Mouse (Mus musculus) spleen, postnatal 4 days (tissue): ENCODE data around the gene Setd7.
A peak's percentile ranks its signal among the peaks of the same experiment; 100 is the strongest.

ENCODE experiments used
- DNase-seq, 2 experiments: peaks; one replicate each; pipeline ENCODE4 v3.0.0; 2022; ENCODE audit warnings: low spot score in 2 of 2

The Setd7 gene

GRCm38 (mm10) chr3:51559594-51560450 is 857 bp downstream of the Setd7 start:
- DNase-seq, result peak; percentile 76 to 85

GRCm38 (mm10) chr3:51555583-51555982 is 5.1 kb downstream of the Setd7 start:
- no peak for DNase-seq

- DNase-seq, result no peak
Measured at GRCm38 (mm10) chr3:51554836-51555235, 5.8 kb downstream of the Setd7 start.

GRCm38 (mm10) chr3:51554067-51554466 is 6.6 kb downstream of the Setd7 start:
- no peak for DNase-seq

GRCm38 (mm10) chr3:51553497-51553875 is 7.2 kb downstream of the Setd7 start:
- DNase-seq, result no peak

GRCm38 (mm10) chr3:51552841-51553496 is 7.7 kb downstream of the Setd7 start:
- DNase-seq, result peak; percentile 31 to 68

- DNase-seq, result no peak
Measured at GRCm38 (mm10) chr3:51552197-51552596, 8.5 kb downstream of the Setd7 start.

GRCm38 (mm10) chr3:51548987-51549579 is 11.6 kb downstream of the Setd7 start:
- DNase-seq, result no peak

- no peak for DNase-seq
Measured at GRCm38 (mm10) chr3:51547577-51547976, 13.1 kb downstream of the Setd7 start.

GRCm38 (mm10) chr3:51544442-51545128 is 16.1 kb downstream of the Setd7 start:
- no peak for DNase-seq

- DNase-seq, result no peak
Measured at GRCm38 (mm10) chr3:51540659-51541058, 20.0 kb downstream of the Setd7 start.

- peak; percentile 77 to 94 for DNase-seq
Measured at GRCm38 (mm10) chr3:51539567-51540408, 20.9 kb downstream of the Setd7 start.

GRCm38 (mm10) chr3:51534013-51534412 is 26.7 kb downstream of the Setd7 start:
- no peak for DNase-seq

- DNase-seq, result no peak
Measured at GRCm38 (mm10) chr3:51533573-51533972, 27.1 kb downstream of the Setd7 start.

- DNase-seq, result no peak
Measured at GRCm38 (mm10) chr3:51532282-51532620, 28.4 kb downstream of the Setd7 start.

GRCm38 (mm10) chr3:51531473-51532281 is 29.0 kb downstream of the Setd7 start:
- DNase-seq, result no peak

GRCm38 (mm10) chr3:51526891-51527290 is 33.8 kb downstream of the Setd7 start:
- no peak for DNase-seq

- DNase-seq, result no peak
Measured at GRCm38 (mm10) chr3:51525186-51525785, 35.4 kb downstream of the Setd7 start.

GRCm38 (mm10) chr3:51521262-51521661 is 39.4 kb downstream of the Setd7 start:
- peak in 1 of 2 experiments; percentile 56 for DNase-seq

GRCm38 (mm10) chr3:51518763-51519121 is 41.9 kb downstream of the Setd7 start:
- DNase-seq, result peak in 1 of 2 experiments; percentile 61
